Mouse (Mus musculus) embryonic facial prominence, embryonic 10.5 days (tissue): ENCODE results near the gene Zfp715. TPM values are rescaled to one million over a fixed set of nuclear protein-coding genes. Genes with fewer than 3 reads are reported as not detected.
"Not testable (repeated sequence)": the region's sequence is repeated elsewhere in the genome, so short reads cannot be mapped to it uniquely, and the experiment has no call there.

ENCODE experiments used
- DNase-seq: peaks from one replicate; pipeline ENCODE4 v3.0.0-alpha.2; 2017; ENCODE audit warnings: low spot score
- H3K27ac ChIP-seq: fragments of 300-500 bp; sonication (generic); replicated peaks from 2 replicates; pipeline ENCODE4 v1.5.1; 2016; ENCODE audit warnings: mild to moderate bottlenecking
- H3K27me3 ChIP-seq: fragments of 300-500 bp; sonication (generic); replicated peaks from 2 replicates; pipeline ENCODE4 v1.6.1; 2016; ENCODE audit warnings: low read depth, mild to moderate bottlenecking; ENCODE audit not compliant: poor library complexity, severe bottlenecking
- H3K36me3 ChIP-seq: fragments of 300-500 bp; sonication (generic); replicated peaks from 2 replicates; pipeline ENCODE4 v1.6.1; 2016; ENCODE audit warnings: mild to moderate bottlenecking, moderate library complexity
- H3K4me1 ChIP-seq: fragments of 300-500 bp; sonication (generic); 2 replicates; pipeline ENCODE4 v1.6.1; 2016
- H3K4me3 ChIP-seq: fragments of 300-500 bp; sonication (generic); 2 replicates; pipeline ENCODE4 v1.5.1; 2016; ENCODE audit warnings: mild to moderate bottlenecking, moderate library complexity
- H3K9me3 ChIP-seq: fragments of 300-500 bp; sonication (generic); 2 replicates; pipeline ENCODE4 v1.6.1; 2016; ENCODE audit warnings: mild to moderate bottlenecking
- WGBS: fragments of 180-500 bp; shearing (Covaris S2); methylation state at CpG from one replicate; pipeline ENCODE4 v1.1.7; 2016; 5-methylcytosine and 5-hydroxymethylcytosine counted together
- polyA plus RNA-seq: library from polyadenylated mRNA; unstranded; fragments of >200 nt; fragmentation: Nextera tagmentation; extraction: Ambion mirVana; gene quantifications from 2 replicates; pipeline ENCODE4 v1.2.1, GENCODE M21; 2016

The Zfp715 gene
- 10.5 and 10.6 TPM in 2 replicates for polyA plus RNA-seq

DNA sequence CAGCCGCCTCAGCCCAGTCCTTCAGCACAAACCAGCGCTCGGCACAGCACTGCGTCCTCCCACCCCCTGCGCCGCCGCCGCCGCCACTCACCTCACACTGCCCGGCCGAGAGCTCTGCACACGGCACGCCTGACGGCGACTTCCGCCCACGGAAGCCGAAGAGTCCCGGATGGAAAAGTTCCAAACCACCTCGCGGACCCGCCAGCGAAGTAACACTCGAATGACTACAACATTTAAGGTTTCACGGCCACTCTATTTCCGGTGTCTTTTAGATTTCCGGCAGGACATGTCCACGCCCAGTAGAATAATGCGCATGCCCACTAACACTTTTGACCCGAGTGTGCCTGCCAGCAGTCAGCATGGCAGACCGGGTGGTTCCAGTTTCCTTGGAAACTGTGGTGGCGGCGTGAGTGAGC lies at the start of gene Zfp715:
Gene Zfp715 (minus strand): TSS at position 282 of the 416 bp plus-strand sequence.
- peak; percentile 87 for DNase-seq
- Histone ChIP-seq H3K36me3 (peaks cover 16% of the 10 kb centered on the region), H3K27me3 (no peaks in the 10 kb centered on the region), H3K27ac (peak within 1 kb of the TSS; percentile 78), H3K4me1 (peaks cover 25% of the 10 kb centered on the region), H3K4me3 (peak within 1 kb of the TSS; percentile 72), H3K9me3 (no peaks in the 10 kb centered on the region)
- under 1% methylated on average over 33 of the region's 33 CpGs for WGBS

DNA sequence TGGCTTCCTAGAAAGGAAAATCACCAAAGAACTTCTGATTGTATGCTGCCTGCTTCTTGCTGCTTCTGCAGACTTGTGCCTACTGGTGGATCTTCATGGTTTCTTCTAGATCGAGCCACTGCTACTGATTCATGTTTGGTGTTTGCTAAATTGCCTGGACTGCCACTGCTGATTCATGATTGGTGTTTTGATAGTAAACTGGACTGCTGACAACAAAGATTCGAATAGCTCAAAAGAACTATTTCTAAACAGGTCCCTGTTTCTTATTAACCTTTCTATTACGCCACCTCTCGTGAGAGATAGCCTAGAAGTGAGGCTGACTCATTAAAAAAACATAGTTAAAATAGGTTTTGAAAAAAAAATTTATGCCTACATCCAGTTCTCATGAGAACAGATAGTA lies 48.9 kb upstream of the Zfp715 start:
- no peak overlapping the region for H3K4me3 ChIP-seq
- no peak for DNase-seq

DNA sequence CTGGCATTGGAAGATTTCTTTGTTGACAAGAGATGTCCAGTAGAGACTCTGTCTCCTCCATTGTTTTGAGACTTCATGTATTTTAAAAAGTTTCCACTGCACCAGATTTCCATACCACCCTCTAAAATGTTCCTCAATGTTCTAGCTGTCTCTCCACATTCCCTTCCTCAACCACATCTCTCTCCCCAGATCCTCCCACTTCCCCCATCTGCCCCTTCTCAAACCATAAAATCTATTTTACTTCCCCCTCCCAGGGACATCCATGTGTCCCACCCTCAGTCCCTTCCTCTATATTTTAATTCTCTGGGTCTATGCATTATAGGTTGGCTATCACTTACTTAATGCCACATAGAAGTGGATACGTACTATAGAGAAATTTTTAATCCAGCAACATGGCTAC lies 48.3 kb upstream of the Zfp715 start:
- 86% methylated on average over 1 of the region's 1 CpGs for WGBS

More for the DNA sequence above, 48.9 kb upstream of the Zfp715 start:
- 76% methylated on average over 4 of the region's 4 CpGs for WGBS
- no peak overlapping the region for H3K27ac ChIP-seq
- no peaks in the 10 kb centered on the region for H3K4me1 ChIP-seq
- no peaks in the 10 kb centered on the region for H3K27me3 ChIP-seq
- H3K36me3 ChIP-seq, result no peaks in the 10 kb centered on the region
- H3K9me3 ChIP-seq, result no peaks in the 10 kb centered on the region

DNA sequence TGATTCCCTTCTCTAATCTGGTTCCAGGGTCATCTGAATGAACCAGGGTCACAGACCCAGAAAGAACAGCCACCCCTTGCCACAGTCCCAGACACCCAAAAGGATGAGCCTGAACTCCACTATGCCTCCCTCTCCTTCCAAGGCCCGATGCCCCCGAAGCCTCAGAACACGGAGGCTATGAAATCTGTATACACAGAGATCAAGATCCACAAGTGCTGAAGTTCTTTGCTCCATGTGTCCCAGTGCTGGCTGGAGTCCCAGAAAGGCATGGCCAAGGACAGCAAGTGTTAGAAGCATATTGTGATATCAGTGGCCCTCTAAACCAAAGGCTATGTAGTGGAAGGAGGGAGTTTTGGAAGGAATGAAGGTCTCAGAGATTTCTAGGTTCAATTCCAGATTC lies 45.5 kb upstream of the Zfp715 start:
- no peak for DNase-seq
- H3K9me3 ChIP-seq, result no peaks in the 10 kb centered on the region
- WGBS, result 87% methylated on average over 3 of the region's 3 CpGs
- no peak overlapping the region for H3K4me3 ChIP-seq
- no peaks in the 10 kb centered on the region for H3K27me3 ChIP-seq
- no peaks in the 10 kb centered on the region for H3K36me3 ChIP-seq
- H3K27ac ChIP-seq, result no peak overlapping the region
- peaks cover 10% of the 10 kb centered on the region for H3K4me1 ChIP-seq

More for the DNA sequence above, 48.3 kb upstream of the Zfp715 start:
- no peak overlapping the region for H3K4me3 ChIP-seq
- no peaks in the 10 kb centered on the region for H3K4me1 ChIP-seq
- no peaks in the 10 kb centered on the region for H3K27me3 ChIP-seq
- no peak for DNase-seq
- no peak overlapping the region for H3K27ac ChIP-seq
- H3K9me3 ChIP-seq, result no peaks in the 10 kb centered on the region
- H3K36me3 ChIP-seq, result no peaks in the 10 kb centered on the region

DNA sequence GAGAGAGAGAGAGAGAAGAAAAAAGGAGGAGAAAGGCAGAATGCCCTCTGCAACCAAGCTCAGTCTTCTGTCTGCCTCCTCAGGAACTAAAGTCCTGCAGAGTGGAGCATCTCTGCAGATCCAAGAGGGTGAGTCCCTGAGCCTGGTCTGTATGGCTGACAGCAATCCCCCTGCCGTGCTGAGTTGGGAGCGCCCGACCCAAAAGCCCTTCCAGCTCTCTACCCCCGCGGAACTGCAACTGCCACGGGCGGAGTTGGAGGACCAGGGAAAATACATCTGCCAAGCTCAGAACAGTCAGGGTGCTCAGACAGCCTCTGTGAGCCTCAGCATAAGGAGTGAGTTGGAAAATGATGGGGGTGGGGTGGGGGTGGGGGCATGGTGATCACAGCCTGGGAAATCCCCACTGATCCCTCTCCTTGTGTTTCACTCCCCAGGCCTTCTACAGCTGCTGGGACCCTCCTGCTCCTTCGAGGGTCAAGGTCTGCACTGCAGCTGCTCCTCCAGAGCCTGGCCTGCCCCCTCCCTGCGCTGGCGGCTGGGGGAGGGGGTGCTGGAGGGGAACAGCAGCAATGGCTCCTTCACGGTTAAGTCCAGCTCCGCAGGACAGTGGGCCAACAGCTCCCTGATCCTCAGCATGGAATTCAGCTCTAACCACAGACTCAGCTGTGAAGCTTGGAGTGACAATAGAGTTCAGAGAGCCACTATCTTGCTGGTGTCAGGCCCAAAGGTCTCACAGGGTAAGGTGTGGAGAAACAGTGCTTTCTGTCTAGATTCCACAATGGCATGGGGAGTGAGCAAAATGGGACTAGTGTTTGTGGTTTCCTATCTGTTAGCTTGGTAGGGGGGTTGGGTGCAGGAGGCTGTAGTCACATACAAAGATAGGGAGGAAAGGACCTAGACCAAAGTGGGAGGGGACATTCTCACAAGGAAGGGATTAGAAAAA lies 42.1 kb upstream of the Zfp715 start:
- peak; percentile 45 for DNase-seq
- Histone ChIP-seq H3K27ac (no peak overlapping the region; the same call in 1 of the 2 replicates), H3K4me1 (peaks cover 10% of the 10 kb centered on the region), H3K27me3 (no peaks in the 10 kb centered on the region), H3K4me3 (peak overlapping the region; percentile 28), H3K36me3 (no peaks in the 10 kb centered on the region), H3K9me3 (no peaks in the 10 kb centered on the region)
- WGBS, result 6% methylated on average over 12 of the region's 12 CpGs

DNA sequence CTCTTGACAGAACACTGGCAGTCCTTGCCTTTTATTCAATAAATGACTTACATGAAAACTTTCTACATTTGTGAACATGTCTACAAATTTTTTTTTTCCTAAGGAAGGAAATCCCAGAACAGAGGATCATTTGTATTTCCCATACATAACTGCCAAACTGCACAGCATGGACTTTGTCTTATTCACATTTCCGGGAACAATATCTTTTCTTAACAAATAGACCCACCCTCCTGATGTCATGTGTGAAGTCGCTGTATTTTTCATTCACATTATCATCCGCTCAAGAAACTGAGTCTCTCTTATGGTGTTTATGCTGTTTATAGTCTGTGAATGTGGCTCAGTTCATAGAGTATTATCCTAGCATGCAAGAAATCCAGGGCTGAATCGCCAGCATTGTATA lies 40.7 kb upstream of the Zfp715 start:
- 91% methylated on average over 4 of the region's 4 CpGs for WGBS
- Histone ChIP-seq H3K4me1 (peaks cover 10% of the 10 kb centered on the region), H3K36me3 (no peaks in the 10 kb centered on the region), H3K27me3 (no peaks in the 10 kb centered on the region), H3K27ac (no peak overlapping the region), H3K9me3 (no peaks in the 10 kb centered on the region), H3K4me3 (no peak overlapping the region)
- DNase-seq, result no peak

DNA sequence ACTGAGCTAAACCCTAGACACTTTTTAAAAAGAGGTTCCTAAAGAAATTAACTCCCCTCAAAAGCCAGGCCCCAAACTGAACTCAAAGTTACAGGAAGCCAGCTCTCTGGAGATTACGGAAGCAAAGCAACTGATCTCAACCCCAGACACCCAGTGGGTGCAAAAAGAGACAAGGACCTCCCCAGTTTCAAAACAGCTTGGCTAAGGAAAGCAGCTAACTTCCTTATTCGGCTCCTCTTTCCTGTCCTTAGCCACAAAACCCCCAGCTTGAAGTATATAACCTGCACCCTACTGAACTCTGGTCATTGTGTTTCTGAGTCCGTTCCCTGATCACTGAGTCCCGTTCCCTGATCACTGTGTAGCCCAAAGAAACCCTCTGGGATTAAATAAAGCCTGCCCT lies 40.0 kb upstream of the Zfp715 start:
- H3K27me3 ChIP-seq, result no peaks in the 10 kb centered on the region
- DNase-seq, result no peak
- H3K36me3 ChIP-seq, result no peaks in the 10 kb centered on the region
- H3K4me3 ChIP-seq, result no peak overlapping the region
- H3K4me1 ChIP-seq, result peaks cover 10% of the 10 kb centered on the region
- H3K9me3 ChIP-seq, result no peaks in the 10 kb centered on the region
- 73% methylated on average over 4 of the region's 4 CpGs for whole genome bisulfite sequencing
- no peak overlapping the region for H3K27ac ChIP-seq

DNA sequence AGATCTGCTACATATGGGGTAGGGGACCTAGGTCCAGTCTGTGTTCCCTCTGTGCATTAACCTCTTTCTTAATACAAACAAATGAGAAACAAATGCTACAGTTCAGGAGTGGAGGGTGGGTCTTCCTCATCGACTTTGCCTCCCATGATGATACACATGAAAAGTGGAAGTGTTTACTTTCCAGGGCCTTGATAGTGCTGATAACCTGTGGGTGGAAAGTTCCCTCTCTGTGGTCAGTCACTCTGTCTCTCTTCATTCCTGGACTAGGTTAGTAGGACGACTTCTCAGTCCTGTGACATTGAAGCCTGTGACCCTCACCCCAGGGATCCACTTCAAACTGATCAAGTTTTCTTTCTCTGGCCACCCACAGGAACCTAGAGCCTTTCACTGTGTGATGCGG lies 38.1 kb upstream of the Zfp715 start, which contains the start of gene Siglecf:
Gene Siglecf (plus strand): TSS at position 188 of the 400 bp plus-strand sequence.
- Histone ChIP-seq H3K9me3 (no peaks in the 10 kb centered on the region), H3K27me3 (no peaks in the 10 kb centered on the region), H3K4me1 (peaks cover 10% of the 10 kb centered on the region), H3K27ac (no peak within 1 kb of the TSS), H3K4me3 (no peak within 1 kb of the TSS), H3K36me3 (no peaks in the 10 kb centered on the region)
- 70% methylated on average over 3 of the region's 3 CpGs for WGBS
- DNase-seq, result no peak

DNA sequence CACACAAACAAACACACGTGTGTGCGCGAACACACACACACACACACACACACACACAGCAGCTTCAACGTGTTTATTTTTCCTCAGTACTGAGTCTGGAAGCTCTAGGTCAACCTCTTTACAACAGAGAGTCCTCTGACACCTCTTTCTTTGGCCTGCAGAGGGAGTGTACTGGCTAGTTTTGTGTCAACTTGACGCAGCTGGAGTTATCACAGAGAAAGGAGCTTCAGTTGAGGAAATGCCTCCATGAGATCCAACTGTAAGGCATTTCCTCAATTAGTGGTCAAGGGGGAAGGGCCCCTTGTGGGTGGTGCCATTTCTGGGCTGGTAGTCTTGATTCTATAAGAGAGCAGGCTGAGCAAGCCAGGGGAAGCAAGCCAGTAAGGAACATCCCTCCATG lies 36.5 kb upstream of the Zfp715 start:
- not testable (repeated sequence) for DNase-seq, H3K4me3 ChIP-seq, H3K4me1 ChIP-seq, H3K36me3 ChIP-seq, H3K27ac ChIP-seq, H3K27me3 ChIP-seq, H3K9me3 ChIP-seq
- 74% methylated on average over 5 of the region's 5 CpGs for WGBS

DNA sequence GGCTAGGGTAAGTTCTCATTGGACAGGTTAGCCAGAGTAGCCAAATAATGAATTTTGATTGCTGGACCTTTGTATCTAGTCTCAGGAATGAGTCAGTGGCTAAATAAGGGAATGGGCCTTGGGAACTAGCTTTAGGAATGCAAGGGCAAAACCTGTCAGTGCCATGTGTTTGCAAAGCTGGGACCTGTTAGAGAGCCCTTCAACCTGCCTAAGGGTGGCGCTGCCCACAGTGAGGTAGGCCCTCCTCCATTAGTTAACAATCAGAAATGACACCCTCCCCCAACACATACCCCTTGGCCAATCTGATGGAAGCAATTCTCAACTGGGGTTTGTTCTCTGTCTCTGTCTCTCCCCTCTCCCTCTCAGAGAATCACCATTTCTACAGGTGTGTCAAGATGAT lies 33.5 kb upstream of the Zfp715 start:
- Histone ChIP-seq H3K4me1 (no peaks in the 10 kb centered on the region), H3K36me3 (no peaks in the 10 kb centered on the region), H3K9me3 (no peaks in the 10 kb centered on the region), H3K27me3 (no peaks in the 10 kb centered on the region), H3K27ac (no peak overlapping the region), H3K4me3 (no peak overlapping the region)
- WGBS, result 76% methylated on average over 1 of the region's 1 CpGs
- no peak for DNase-seq

DNA sequence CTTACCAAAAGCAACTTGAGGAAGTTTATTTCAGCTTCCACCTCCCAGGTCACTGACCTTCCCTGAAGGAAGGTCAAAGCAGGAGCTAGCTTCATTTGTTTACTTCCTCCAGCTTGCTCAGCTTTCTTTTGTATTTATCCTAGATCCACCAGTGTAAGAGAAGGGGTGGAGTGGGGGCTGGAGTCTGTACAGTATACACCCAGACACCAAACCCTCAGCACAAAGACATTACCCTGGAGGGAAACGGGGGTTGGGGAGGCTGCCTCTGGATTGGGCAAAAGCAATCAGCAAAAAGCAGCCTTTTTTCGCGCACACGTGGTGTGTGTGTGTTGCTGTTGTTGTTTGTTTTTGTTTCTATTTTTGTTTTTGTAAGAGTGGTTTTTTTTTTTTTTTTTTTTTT lies 33.1 kb upstream of the Zfp715 start:
- Histone ChIP-seq H3K9me3 (no peaks in the 10 kb centered on the region), H3K4me1 (no peaks in the 10 kb centered on the region), H3K36me3 (no peaks in the 10 kb centered on the region), H3K27ac (no peak overlapping the region), H3K4me3 (no peak overlapping the region), H3K27me3 (no peaks in the 10 kb centered on the region)
- 60% methylated on average over 4 of the region's 4 CpGs for WGBS
- no peak for DNase-seq

DNA sequence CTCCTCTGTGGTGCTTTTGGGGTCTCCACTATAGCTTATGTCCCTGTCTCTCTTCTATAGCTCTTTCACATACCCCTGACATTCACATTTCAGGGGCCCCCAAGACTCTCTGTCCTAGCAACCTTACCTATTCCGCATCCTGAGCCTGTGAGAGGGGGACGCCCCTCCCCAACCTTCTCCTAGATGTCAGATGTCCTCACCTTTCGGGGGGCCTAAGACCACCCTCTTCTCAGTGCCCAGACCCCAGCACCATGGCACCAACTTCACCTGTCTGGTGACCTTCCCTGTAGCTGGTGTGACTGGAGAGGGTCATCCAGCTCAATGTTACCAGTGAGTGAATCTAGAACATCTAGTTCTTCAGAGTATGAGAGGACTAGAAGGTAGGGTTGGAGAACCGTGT lies 31.4 kb upstream of the Zfp715 start:
- no peak overlapping the region for H3K4me3 ChIP-seq
- H3K36me3 ChIP-seq, result no peaks in the 10 kb centered on the region
- no peak overlapping the region for H3K27ac ChIP-seq
- H3K4me1 ChIP-seq, result no peaks in the 10 kb centered on the region
- DNase-seq, result no peak
- no peaks in the 10 kb centered on the region for H3K27me3 ChIP-seq
- H3K9me3 ChIP-seq, result no peaks in the 10 kb centered on the region
- 88% methylated on average over 4 of the region's 4 CpGs for WGBS

DNA sequence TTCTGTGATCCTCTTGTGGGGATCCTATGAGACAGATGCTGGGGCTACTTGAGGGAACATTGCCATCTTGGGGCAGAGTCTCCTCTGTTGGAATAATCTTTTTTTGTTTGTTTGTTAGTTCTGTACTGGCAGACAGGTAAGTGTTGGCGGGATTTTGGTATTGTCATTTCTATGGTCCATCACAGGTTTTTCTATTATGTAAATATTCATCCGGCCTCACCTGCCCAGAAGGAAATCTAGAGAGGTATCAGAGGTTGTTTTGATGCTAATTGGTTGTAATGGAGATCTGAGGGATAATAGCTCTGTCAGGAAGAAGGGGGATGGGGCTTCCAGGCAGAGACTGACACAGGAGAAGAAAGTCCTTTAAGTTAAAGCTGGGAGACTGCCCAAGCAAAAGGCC lies 30.9 kb upstream of the Zfp715 start:
- no peak overlapping the region for H3K4me3 ChIP-seq
- H3K27me3 ChIP-seq, result no peaks in the 10 kb centered on the region
- 71% methylated on average over 2 of the region's 2 CpGs for WGBS
- H3K27ac ChIP-seq, result no peak overlapping the region
- no peaks in the 10 kb centered on the region for H3K9me3 ChIP-seq
- H3K36me3 ChIP-seq, result no peaks in the 10 kb centered on the region
- no peaks in the 10 kb centered on the region for H3K4me1 ChIP-seq
- DNase-seq, result no peak
